Mouse (Mus musculus) forebrain, embryonic 12.5 days (tissue): Measurements from ENCODE around the gene Psmd9. TPM values are rescaled to one million over a fixed set of nuclear protein-coding genes. Genes with fewer than 3 reads are reported as not detected.

Source experiments
- ATAC-seq: fragments of 200-750 bp; cut with Nextera tagmentation; 2 replicates; pipeline ENCODE4 v1.8.0; 2017; ENCODE audit warnings: moderate TSS enrichment; ENCODE audit not compliant: low FRiP score
- H3K27ac ChIP-seq: fragments of 300-500 bp; sonication (generic); 2 replicates; pipeline ENCODE4 v1.5.1; 2016; ENCODE audit warnings: mild to moderate bottlenecking
- H3K27me3 ChIP-seq: fragments of 300-500 bp; sonication (generic); 2 replicates; pipeline ENCODE4 v1.6.1; 2016; ENCODE audit warnings: mild to moderate bottlenecking
- H3K36me3 ChIP-seq: fragments of 300-500 bp; sonication (generic); replicated peaks from 2 replicates; pipeline ENCODE4 v1.6.1; 2016; ENCODE audit warnings: mild to moderate bottlenecking
- H3K4me1 ChIP-seq: fragments of 300-500 bp; sonication (generic); 2 replicates; pipeline ENCODE4 v1.6.1; 2016
- H3K4me2 ChIP-seq: fragments of 300-500 bp; sonication (generic); 2 replicates; pipeline ENCODE4 v1.6.1; 2016; ENCODE audit warnings: mild to moderate bottlenecking, moderate library complexity
- H3K4me3 ChIP-seq: fragments of 300-500 bp; sonication (generic); replicated peaks from 2 replicates; pipeline ENCODE4 v1.5.1; 2016; ENCODE audit warnings: mild to moderate bottlenecking
- H3K9ac ChIP-seq: fragments of 300-500 bp; sonication (generic); 2 replicates; pipeline ENCODE4 v1.6.1; 2016; ENCODE audit warnings: mild to moderate bottlenecking
- H3K9me3 ChIP-seq: fragments of 300-500 bp; sonication (generic); 2 replicates; pipeline ENCODE4 v1.6.1; 2016
- WGBS: fragments of 180-500 bp; shearing (Covaris S2); methylation state at CpG from one replicate; pipeline ENCODE4 v1.1.7; 2016; 5-methylcytosine and 5-hydroxymethylcytosine counted together
- polyA plus RNA-seq: library from polyadenylated mRNA; unstranded; fragments of >200 nt; fragmentation: Nextera tagmentation; extraction: Ambion mirVana; gene quantifications from 2 replicates; pipeline ENCODE4 v1.2.1, GENCODE M21; 2016

The Psmd9 gene
- polyA plus RNA-seq, 1 experiment from 2014 or later = 71.6 TPM

- H3K4me2 ChIP-seq = peak overlapping the region; percentile 1; the same call in 1 of the 2 replicates
- 85% methylated on average over 25 of the region's 25 CpGs for WGBS
- no peak for ATAC-seq
- H3K9me3 ChIP-seq = no peaks in the 10 kb centered on the region
- peaks cover 77% of the 10 kb centered on the region for H3K36me3 ChIP-seq
- H3K9ac ChIP-seq = no peak overlapping the region; the same call in 1 of the 2 replicates
- H3K27me3 ChIP-seq = no peaks in the 10 kb centered on the region
- H3K4me1 ChIP-seq = peaks cover 74% of the 10 kb centered on the region
- H3K27ac ChIP-seq = no peak overlapping the region
- no peak overlapping the region for H3K4me3 ChIP-seq
Measured at GRCm38 (mm10) chr5:123148073-123148722, 21.0 kb upstream of the Psmd9 start.

DNA sequence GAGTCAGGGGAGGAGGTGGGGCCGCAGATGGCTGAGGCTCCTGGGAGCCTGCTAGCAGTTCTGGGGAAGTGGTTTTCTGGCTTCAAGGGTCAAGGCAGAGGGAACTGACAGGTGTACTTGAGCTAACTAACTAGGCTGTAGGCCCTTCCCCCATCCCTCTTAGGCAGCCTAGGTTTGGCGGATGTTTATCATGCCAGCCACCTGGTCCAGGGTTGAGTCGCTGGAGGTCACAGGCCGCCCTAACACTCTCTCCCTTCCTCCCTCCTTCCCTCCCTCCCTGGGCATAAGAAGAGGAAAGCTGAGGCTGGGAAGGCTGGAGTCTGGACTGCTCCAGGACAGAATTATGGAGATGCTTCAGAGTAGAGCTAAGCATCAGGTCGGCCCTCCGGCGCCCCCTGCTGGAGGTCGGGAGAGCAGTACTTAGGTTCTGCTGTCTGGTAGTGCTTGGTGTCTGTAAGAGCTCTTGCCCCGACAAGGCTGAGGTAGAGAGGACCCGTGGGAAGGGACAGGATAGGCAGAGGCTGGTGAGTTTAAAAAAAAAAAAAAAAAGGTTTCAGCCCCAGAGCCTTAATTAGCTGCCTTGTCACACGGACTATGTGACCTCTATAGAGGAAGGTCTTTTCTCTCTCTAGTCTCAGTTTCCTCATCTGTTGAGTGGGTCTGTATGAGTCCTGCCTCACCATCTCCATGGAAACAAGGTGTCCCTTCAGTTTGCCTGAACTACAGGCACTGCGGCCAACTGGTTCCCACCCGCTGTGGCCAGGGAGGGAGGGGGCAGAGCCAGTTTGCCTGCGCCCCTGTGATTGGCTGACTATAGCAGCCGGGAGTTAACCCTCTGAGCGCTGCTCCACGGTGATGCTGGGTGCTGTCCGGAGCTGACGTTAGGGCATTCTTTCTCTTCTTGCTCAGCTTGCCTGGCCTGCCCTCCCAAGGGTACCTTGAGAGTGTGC is 19.5 kb upstream of the Psmd9 start:
- Histone ChIP-seq H3K9ac (peak overlapping the region; percentile 54), H3K27ac (peak overlapping the region; percentile 26; the same call in 1 of the 2 replicates), H3K27me3 (no peaks in the 10 kb centered on the region), H3K36me3 (peaks cover 87% of the 10 kb centered on the region), H3K4me3 (peak overlapping the region; percentile 35), H3K4me2 (peak overlapping the region; percentile 52), H3K4me1 (peaks cover 61% of the 10 kb centered on the region), H3K9me3 (no peaks in the 10 kb centered on the region)
- 10% methylated on average over 19 of the region's 19 CpGs for WGBS
- ATAC-seq = peak; percentile 85

- Histone ChIP-seq H3K4me2 (peak overlapping the region; percentile 52), H3K36me3 (peaks cover 90% of the 10 kb centered on the region), H3K9ac (peak overlapping the region; percentile 54), H3K27me3 (no peaks in the 10 kb centered on the region), H3K27ac (peak overlapping the region; percentile 36; the same call in 1 of the 2 replicates), H3K4me1 (peaks cover 52% of the 10 kb centered on the region), H3K4me3 (peak overlapping the region; percentile 35), H3K9me3 (no peaks in the 10 kb centered on the region)
- 53% methylated on average over 7 of the region's 7 CpGs for WGBS
- ATAC-seq = no peak
Measured at GRCm38 (mm10) chr5:123150641-123151040, 18.6 kb upstream of the Psmd9 start.

- 58% methylated on average over 7 of the region's 7 CpGs for WGBS
- Histone ChIP-seq H3K4me2 (peak overlapping the region; percentile 52), H3K4me1 (peaks cover 48% of the 10 kb centered on the region), H3K4me3 (peak overlapping the region; percentile 35; the same call in 1 of the 2 replicates), H3K27ac (peak overlapping the region; percentile 36; the same call in 1 of the 2 replicates), H3K36me3 (peaks cover 85% of the 10 kb centered on the region), H3K27me3 (no peaks in the 10 kb centered on the region), H3K9me3 (no peaks in the 10 kb centered on the region), H3K9ac (peak overlapping the region; percentile 54; the same call in 1 of the 2 replicates)
- no peak for ATAC-seq
Measured at GRCm38 (mm10) chr5:123151077-123151476, 18.1 kb upstream of the Psmd9 start.

DNA sequence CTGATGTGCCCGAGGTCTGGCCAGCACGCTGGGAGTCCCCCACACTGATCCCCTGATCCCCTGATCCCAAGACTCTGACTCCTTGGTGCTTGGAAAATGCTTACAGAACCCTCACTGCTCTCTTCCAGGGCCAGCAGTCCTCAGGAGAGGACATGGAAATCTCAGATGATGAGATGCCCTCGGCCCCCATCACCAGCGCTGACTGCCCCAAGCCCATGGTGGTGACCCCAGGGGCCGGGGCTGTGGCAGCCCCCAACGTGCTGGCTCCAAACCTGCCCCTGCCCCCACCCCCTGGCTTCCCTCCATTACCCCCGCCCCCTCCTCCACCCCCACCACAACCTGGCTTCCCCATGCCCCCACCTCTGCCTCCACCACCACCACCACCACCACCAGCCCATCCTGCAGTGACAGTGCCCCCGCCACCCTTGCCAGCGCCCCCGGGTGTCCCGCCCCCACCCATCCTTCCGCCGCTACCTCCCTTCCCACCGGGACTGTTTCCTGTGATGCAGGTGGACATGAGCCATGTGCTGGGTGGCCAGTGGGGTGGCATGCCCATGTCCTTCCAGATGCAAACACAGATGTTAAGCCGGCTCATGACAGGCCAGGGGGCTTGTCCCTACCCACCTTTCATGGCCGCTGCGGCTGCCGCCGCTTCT is 17.4 kb upstream of the Psmd9 start:
- H3K36me3 ChIP-seq = peaks cover 82% of the 10 kb centered on the region

GRCm38 (mm10) chr5:123152901-123153300 is 16.3 kb upstream of the Psmd9 start:
- no peak overlapping the region for H3K4me2 ChIP-seq
- 100% methylated on average over 1 of the region's 1 CpGs for WGBS
- peaks cover 37% of the 10 kb centered on the region for H3K4me1 ChIP-seq
- no peak overlapping the region for H3K27ac ChIP-seq
- H3K27me3 ChIP-seq = no peaks in the 10 kb centered on the region
- peaks cover 82% of the 10 kb centered on the region for H3K36me3 ChIP-seq
- H3K4me3 ChIP-seq = no peak overlapping the region
- ATAC-seq = no peak
- H3K9me3 ChIP-seq = no peaks in the 10 kb centered on the region
- no peak overlapping the region for H3K9ac ChIP-seq

More for the DNA sequence above, 17.4 kb upstream of the Psmd9 start:
- Histone ChIP-seq H3K27ac (no peak overlapping the region), H3K9ac (no peak overlapping the region), H3K27me3 (no peaks in the 10 kb centered on the region), H3K9me3 (no peaks in the 10 kb centered on the region), H3K4me2 (no peak overlapping the region), H3K4me3 (no peak overlapping the region), H3K4me1 (peaks cover 43% of the 10 kb centered on the region)
- no peak for ATAC-seq
- WGBS = 90% methylated on average over 18 of the region's 19 CpGs

DNA sequence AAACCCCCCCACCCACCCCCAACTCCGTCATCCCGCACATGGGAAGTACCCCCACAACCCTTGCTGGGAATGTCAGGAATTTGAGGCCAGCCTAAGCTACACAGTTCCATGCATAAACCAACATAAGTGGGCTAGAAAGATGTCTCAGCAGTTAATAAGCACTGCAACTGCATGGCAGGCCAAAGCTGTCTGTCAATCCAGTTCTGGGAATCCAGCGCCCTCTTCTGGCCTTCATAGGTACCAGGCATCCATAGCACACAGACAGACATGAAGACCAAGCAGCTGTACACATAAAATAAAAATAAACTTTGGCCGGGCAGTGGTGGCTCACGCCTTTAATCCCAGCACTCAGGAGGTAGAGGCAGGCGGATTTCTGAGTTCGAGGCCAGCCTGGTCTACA is 13.8 kb upstream of the Psmd9 start:
- peak; percentile 50; the same call in 1 of the 2 replicates for ATAC-seq
- H3K4me3 ChIP-seq = no peak overlapping the region
- peaks cover 12% of the 10 kb centered on the region for H3K4me1 ChIP-seq
- H3K9me3 ChIP-seq = no peaks in the 10 kb centered on the region
- no peak overlapping the region for H3K27ac ChIP-seq
- no peak overlapping the region for H3K4me2 ChIP-seq
- no peaks in the 10 kb centered on the region for H3K27me3 ChIP-seq
- H3K9ac ChIP-seq = no peak overlapping the region
- WGBS = 62% methylated on average over 7 of the region's 7 CpGs
- peaks cover 86% of the 10 kb centered on the region for H3K36me3 ChIP-seq

- H3K4me2 ChIP-seq = no peak overlapping the region
- WGBS = 87% methylated on average over 12 of the region's 12 CpGs
- H3K36me3 ChIP-seq = peaks cover 86% of the 10 kb centered on the region
- H3K9me3 ChIP-seq = no peaks in the 10 kb centered on the region
- ATAC-seq = no peak
- H3K4me1 ChIP-seq = no peaks in the 10 kb centered on the region
- no peak overlapping the region for H3K4me3 ChIP-seq
- H3K27ac ChIP-seq = no peak overlapping the region
- no peaks in the 10 kb centered on the region for H3K27me3 ChIP-seq
- no peak overlapping the region for H3K9ac ChIP-seq
Measured at GRCm38 (mm10) chr5:123156763-123157162, 12.4 kb upstream of the Psmd9 start.

- peaks cover 86% of the 10 kb centered on the region for H3K36me3 ChIP-seq
- H3K4me1 ChIP-seq = no peaks in the 10 kb centered on the region
- H3K27me3 ChIP-seq = no peaks in the 10 kb centered on the region
- no peak overlapping the region for H3K4me2 ChIP-seq
- 91% methylated on average over 4 of the region's 4 CpGs for WGBS
- no peak overlapping the region for H3K4me3 ChIP-seq
- H3K9ac ChIP-seq = no peak overlapping the region
- no peak overlapping the region for H3K27ac ChIP-seq
- no peaks in the 10 kb centered on the region for H3K9me3 ChIP-seq
- ATAC-seq = no peak
Measured at GRCm38 (mm10) chr5:123157972-123158371, 11.2 kb upstream of the Psmd9 start.

DNA sequence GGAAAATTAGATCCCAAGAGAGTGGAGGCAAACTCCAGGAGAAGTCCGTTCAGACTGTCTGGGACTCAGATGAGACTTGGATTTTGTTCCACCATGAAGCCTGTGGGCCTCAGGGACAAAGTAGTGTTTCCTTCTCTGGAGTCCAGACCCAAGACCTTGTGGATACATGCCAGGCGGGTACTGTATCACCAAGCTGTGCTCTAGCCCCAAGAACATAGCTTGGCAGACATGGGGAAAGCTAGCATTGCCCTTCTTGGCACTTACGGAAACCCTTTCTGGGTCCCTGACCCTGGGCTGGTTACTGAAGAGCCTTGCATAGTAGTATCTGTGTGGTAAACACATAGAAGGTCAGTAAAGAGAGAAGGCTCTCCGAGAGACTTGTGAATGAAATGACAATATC is 9.8 kb upstream of the Psmd9 start:
- 95% methylated on average over 4 of the region's 4 CpGs for WGBS
- H3K9ac ChIP-seq = no peak overlapping the region
- H3K27ac ChIP-seq = no peak overlapping the region
- H3K4me3 ChIP-seq = no peak overlapping the region
- no peak for ATAC-seq
- H3K4me2 ChIP-seq = no peak overlapping the region
- peaks cover 86% of the 10 kb centered on the region for H3K36me3 ChIP-seq
- H3K4me1 ChIP-seq = no peaks in the 10 kb centered on the region
- no peaks in the 10 kb centered on the region for H3K9me3 ChIP-seq
- H3K27me3 ChIP-seq = no peaks in the 10 kb centered on the region

GRCm38 (mm10) chr5:123159866-123160265 is 9.3 kb upstream of the Psmd9 start:
- H3K27ac ChIP-seq = no peak overlapping the region
- H3K4me1 ChIP-seq = no peaks in the 10 kb centered on the region
- no peak overlapping the region for H3K4me3 ChIP-seq
- 96% methylated on average over 15 of the region's 15 CpGs for WGBS
- no peaks in the 10 kb centered on the region for H3K27me3 ChIP-seq
- H3K9me3 ChIP-seq = no peaks in the 10 kb centered on the region
- no peak for ATAC-seq
- no peak overlapping the region for H3K9ac ChIP-seq
- H3K36me3 ChIP-seq = peaks cover 85% of the 10 kb centered on the region
- no peak overlapping the region for H3K4me2 ChIP-seq

- 96% methylated on average over 14 of the region's 15 CpGs for WGBS
- ATAC-seq = no peak
- peaks cover 83% of the 10 kb centered on the region for H3K36me3 ChIP-seq
- no peaks in the 10 kb centered on the region for H3K9me3 ChIP-seq
- no peaks in the 10 kb centered on the region for H3K27me3 ChIP-seq
- no peak overlapping the region for H3K4me2 ChIP-seq
- no peaks in the 10 kb centered on the region for H3K4me1 ChIP-seq
- no peak overlapping the region for H3K9ac ChIP-seq
- H3K4me3 ChIP-seq = no peak overlapping the region
- no peak overlapping the region for H3K27ac ChIP-seq
Measured at GRCm38 (mm10) chr5:123160341-123160740, 8.9 kb upstream of the Psmd9 start.
